Mouse (Mus musculus): ENCODE data around the gene Gpc6.
A peak's percentile ranks its signal among the peaks of the same experiment; 100 is the strongest.

Gene Gpc6

DNA sequence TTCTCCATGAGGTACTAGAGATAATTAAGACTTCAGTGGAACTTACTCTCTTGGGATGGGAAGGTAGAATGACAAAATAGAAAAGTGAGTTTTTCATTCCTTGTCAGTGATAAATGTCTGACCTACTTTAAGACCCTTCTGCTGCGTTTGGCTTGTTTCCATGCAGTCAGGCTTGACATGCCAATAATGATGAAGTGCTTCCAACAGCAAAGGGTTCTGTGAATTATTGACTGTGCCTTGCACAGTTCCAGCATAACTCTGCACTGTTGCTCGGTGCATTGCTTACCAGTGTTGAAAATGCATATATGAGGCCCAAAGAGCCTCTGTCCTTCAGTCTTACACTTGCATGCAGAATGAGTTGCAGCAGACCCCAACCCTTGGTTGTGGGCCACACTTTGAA is 548.3 kb downstream of the Gpc6 start:
- DNase-seq (ENCODE audit: low spot score), result no peak

DNA sequence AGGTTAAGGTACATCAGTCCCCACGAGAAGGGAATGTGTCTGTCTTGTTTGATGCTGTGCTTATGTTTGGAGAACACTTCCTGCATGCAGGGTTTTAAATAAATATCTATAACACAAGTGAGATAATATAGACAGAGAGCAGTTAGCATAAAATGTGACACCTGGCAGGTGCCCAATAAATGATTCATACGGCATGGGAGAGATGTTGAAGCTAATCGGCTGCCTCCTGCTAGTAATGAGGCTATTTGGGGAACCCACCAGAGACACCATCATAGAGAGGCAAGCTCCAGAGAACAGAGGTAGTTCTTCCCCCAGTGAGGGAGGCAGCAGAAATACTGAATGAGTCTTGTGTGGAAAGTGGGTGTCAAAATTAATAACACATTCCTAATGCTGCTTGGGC is 553.8 kb downstream of the Gpc6 start:
- no peak for DNase-seq (ENCODE audit: low spot score)

DNA sequence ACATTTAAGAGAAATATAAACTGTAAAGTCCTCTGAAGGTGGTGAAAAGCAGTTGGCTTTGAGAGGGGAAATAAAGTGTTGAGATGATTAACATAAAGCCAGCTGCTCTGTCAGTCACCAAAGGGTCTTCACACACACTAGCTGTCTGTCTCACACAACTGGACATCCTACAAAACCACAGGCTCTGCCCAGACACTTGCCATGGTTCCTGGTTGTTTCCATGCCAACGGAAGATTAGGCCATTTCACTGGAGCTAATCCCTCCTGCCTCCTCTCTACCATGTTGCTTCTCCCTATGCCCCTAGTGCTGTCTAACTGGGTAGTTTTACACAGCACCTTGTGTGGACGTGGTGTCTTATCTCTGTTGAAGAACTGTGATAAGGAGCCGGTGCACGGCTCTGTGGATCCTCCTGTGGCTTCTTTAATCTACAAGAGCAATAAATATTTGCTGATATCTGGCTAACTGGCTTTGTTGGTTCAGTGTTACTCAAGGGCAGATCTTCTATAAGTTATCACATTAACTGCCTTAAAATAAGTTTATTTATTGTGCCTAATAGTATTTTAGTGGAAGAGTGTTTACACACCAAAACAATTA is 562.1 kb downstream of the Gpc6 start:
- DNase-seq (ENCODE audit: low spot score), result peak; percentile 31

DNA sequence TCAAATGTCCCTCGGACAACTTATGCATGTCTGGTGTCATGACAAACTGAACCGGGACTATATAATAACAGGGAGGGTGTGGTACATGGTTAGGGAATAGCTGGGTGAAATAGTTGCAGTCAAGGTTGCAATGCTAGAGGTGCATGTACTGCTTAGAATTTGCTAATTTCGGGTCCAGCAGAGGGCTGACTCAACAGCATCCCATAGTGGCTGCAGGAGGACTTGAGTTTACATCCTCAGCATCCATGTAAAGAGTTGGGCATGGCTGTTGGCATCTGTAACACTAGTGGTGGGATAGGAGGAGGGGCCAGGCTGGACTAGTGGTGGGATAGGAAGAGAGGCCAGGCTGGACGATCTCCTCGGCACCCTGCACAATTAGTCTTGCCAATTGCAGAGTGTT is 565.4 kb downstream of the Gpc6 start:
- DNase-seq (ENCODE audit: low spot score), result no peak

DNA sequence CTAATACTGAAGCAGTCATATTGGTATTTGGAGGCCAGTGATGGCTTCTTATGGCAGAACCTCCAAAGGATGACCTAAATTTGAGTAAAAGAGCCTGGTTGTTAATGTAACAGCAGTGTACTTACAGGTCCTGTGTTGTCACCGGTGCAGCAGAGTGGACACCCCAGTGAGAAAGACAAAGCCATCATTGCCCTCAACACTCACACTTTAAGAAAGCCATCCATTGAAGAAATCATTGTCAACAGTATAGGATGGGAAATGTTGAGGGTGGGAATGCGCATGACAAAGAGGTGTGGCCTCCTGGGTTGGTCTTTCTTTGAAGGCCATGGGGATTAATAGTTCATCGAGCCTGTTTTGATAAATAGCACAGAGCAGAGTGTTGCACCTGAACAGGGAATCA is 570.0 kb downstream of the Gpc6 start:
- DNase-seq (ENCODE audit: low spot score), result no peak

DNA sequence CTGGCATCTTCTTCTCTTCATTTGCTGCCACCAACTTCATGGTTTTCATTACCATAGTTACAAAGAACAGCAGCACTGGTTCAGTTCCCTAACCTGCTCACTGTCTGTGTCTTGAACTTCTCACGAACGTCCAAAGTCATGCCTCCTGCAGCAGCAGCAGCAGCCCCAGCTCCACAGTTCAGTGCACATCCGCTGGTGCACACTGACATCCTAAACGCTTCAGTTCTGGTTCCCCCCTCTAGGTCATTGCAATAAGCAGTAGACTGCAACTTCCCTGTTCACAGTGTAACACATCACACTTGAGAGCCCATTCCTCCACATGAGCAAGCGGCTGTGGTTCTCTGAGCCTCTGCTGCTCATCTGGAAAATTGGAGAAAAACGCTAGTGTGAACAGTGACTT is 573.7 kb downstream of the Gpc6 start:
- no peak for DNase-seq (ENCODE audit: low spot score)

DNA sequence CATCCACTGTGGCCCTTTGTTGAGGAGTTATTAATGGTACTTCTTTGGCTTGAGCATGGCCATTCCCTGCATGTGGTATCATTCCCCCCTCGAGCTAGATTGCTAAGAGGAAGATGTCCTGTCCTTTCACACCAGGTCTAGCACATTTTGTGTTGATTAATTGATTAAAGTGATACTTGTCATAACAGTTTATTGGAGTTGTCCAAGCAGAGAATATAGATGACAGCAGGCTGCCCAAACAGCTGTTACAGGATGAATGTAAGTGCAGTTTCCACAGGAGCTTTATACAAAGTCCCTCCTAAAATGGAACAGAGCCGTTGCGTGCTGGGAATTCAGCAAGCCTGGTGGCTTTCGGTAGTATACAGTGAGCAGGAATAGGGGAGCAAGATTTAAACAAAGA is 574.2 kb downstream of the Gpc6 start:
- no peak for DNase-seq (ENCODE audit: low spot score)

DNA sequence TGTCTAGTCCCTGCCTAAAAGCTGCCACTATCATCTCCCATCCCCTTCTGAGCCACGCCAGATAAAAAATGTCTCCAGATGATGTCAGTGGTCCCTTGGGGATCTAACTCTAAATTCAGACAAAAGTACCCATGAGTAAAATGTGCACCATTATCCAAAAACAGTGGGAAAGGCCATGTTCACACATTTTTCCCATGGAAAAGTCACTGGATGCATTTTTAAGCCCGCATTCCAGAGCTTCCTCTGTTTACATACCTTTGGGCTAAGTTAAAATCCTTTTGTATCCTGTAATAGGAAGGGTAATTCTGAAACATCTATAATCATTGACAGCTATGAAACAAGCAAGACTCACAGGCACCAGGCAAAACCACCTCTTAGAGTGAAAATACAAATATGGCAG is 589.7 kb downstream of the Gpc6 start:
- DNase-seq (ENCODE audit: low spot score), result no peak

DNA sequence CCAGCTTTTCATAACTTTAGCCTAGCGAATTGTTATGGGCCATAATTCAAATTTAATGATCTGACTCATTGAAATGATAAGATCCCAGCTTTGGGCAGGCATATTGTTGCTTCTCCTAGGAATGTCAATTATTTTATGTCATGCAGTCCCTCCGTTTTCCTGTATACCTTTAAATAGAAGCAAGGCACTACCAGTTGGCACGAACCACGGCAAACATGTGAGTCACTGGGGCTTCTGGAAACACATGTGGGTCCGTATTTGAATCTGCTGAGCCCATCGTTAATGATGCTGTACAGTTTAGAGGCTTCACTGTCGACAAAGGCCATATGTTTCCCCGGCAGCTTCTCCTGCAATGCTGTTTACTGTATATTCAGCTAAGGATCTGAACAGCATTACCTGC is 594.5 kb downstream of the Gpc6 start:
- no peak for DNase-seq (ENCODE audit: low spot score)

DNA sequence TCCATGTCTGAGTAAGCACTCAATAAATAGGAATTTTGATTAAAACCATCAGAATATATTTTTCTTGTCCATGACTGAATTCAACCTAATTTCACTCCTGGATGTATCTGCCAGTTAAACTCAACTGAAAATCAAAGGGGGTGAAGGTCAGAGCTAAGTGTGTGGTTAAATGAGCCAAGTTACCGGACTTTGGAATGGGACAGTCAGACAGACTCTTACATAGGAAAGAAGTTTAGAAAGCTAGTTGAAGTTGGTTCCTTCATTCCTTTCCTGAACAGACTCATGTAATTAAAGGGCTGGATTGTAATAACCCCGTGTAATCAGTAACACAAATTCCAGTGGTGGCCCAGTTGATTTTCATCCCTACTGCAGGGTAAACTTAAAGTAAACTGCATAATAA is 595.6 kb downstream of the Gpc6 start:
- DNase-seq (ENCODE audit: low spot score), result no peak

DNA sequence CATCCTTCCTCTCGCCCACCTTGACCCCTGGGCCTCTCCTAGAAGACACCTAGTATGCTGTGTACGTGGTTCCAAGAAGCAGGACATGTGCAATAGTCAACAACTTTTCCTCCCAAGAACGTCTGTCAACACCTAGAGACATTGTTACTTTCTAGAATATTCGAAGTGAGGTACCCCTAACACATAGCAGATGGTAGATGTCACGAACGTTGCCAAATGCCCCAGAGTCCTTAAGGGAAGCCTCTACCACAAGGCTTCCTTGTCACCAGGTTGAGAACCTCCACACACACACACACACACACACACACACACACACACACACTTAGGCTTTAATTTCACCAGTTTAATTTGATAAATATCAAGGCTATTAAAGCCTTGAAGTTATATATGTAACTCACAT is 600.0 kb downstream of the Gpc6 start:
- DNase-seq (ENCODE audit: low spot score), result no peak

DNA sequence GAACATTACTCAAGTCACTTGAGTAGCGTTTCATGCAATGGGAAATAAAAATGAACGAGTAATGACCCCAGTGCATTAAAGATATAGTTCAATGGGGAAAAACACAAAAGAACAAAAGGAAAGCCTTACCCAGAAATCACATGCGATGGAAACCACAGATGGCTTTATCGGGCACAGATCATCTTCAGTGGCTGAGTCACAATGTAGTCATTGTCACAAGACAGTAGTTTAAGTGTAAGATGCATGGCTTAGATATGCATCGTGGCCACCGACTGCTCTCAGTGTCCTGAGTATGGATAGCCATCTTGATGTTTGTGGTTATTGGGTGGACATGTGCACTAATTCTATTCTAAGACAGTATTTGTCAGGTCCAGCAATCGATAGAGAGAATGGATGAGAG is 601.9 kb downstream of the Gpc6 start:
- no peak for DNase-seq (ENCODE audit: low spot score)

DNA sequence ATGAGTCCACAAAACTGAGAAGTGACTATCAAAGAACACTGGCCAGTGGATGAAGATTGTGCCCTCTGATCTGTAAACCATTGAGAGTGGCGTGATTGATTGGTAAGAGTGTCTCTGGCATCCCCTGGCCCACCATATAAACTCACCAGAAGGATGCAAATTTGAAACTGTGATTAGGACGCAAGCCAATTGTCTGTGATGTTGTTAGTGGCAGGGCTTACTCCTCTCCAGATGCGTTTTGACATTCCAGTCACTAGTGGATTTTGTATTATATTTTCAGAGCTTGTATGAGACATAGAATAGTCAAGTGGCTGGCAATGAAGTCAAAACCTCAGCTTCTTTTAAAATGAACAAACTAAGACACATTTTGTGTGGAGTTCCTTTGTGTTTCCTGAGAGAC is 604.3 kb downstream of the Gpc6 start:
- no peak for DNase-seq (ENCODE audit: low spot score)

DNA sequence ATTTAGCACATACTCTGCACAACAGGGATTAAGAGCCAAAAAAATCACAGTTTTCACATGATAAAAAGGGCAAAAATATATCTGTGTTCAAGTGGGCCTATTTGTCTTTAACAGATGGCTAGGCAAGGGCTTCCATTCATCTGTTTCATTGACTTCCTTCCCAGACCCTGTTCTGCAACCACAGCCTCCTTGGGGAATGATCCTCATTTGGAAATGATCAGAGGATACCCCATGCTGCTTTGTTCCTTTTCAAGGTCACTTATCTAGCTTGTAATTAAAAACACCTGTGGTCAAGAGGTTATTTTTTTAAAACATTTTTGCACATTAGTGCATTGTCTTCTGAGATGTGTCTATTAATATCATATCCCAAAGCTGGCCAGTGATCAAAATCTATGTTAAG is 627.7 kb downstream of the Gpc6 start:
- DNase-seq (ENCODE audit: low spot score), result peak; percentile 52

DNA sequence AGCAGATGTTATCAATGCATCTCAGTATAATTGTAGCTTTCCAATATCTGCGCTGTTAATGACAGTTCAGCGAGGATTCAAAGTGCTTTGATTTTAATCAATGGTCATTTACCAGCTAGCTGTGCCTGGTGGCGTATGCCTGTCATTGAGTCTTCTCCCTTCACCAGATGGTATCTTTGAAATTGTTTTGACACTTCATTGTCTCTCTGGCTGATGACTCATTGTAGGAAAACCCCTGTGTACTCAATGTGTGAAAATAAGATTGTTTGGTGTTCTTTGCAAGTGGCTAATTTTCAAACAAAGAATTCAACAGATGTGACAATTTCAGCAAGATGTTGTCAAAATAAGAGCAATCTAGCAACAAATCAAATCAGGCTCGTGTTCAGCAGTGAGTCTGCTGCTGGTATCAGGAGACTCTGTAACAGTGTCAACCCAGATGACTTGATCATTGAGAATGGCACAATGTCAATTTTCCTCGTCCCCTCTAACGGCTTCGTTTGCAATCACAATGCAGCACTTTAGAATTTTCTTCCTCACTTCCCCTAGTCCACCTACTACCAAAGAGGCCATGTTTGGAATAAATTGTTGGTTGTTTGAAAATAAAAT is 631.7 kb downstream of the Gpc6 start:
- DNase-seq (ENCODE audit: low spot score), result no peak

DNA sequence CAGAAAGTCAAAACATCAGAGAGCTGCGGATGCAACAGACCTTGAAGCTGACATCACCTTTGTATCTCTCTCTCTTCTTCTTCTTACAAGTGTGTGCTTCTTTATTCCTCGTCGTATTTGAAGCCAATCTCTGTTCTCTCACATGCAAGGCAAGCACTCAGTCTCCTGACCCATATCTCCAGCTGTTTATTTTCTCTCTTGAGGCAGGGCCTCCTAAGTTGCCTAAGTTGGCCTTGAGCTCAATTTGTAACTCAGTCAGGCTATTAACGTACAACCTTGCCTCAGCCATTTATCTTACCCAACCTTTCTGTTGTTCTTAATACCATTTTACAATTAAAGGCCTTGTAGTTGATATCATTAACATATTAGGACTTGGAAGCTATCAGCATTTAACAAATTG is 637.0 kb downstream of the Gpc6 start:
- DNase-seq (ENCODE audit: low spot score), result no peak

DNA sequence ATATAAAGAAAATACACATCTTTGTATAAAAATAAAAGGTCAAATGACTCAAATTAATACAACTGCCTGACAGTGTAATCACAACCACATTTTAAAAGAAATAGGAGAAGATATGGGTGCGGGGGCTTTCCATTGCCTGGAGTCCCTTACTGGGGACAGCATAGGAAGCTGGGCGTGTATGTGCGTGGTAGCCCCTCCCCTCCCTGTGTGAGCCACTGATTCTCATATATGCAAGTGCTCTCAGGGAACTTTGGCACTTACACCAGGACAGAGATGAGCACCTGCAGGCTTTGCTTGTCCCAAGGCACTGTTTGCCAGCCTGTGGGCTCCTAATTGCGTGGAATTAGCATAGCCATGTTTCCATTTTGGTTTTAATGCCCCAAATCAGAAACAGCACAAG is 644.2 kb downstream of the Gpc6 start:
- DNase-seq (ENCODE audit: low spot score), result no peak

DNA sequence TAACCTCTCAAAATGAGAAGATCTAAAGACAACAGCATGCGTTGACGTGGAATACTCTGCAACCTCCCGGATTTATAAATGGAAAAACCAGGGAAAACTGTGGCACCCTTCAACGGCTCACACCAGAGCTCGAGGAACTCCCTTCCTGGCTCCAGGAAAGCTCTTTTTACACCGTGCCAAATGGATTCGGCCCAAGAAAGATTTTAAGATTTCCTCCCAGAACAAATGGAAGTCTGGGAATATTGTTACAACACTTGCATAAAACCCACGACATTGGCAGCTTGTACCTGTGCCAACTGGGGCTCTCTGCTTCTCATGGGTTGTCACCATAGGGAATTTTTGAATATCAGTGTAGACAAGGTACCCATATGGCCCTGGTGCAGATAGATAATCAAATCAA is 647.1 kb downstream of the Gpc6 start:
- no peak for DNase-seq (ENCODE audit: low spot score)

DNA sequence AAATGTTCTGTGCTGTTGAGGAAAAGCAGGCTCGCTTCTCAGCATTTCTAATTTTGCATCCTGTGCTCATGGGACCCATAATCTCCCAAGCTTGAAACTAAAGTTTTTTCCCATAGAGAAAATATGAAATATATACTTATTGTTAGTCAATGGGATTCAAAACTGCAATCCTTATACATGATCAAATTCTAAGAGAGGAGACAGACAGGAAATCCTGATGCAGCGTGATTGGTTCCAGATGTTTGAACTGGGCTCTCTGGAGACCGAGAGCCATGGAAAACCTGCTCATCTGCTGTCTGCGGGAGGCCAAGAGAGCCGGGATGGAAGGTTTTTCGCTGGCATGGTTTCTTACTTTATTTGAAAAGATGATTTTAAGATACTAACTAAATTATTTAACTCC is 649.1 kb downstream of the Gpc6 start:
- peak; percentile 56 for DNase-seq (ENCODE audit: low spot score)

DNA sequence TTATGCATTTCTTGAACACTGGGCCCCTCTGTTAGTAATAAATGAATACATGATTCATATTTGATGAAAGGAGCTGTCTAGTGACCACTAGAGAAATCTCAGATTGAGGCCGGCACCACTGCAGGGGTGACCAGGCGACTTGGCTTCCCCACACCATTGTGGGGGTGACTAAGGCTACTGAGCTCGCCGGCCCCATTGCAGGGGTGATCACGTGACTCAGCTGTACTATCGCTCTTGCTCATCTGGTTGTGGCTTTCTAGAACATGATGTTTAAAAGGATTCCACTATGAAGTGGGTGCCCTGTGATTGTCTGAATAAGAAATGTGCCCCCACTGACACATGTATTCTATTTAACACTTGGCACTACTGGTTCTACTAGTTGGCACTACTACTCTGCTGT is 656.6 kb downstream of the Gpc6 start:
- no peak for DNase-seq (ENCODE audit: low spot score)

DNA sequence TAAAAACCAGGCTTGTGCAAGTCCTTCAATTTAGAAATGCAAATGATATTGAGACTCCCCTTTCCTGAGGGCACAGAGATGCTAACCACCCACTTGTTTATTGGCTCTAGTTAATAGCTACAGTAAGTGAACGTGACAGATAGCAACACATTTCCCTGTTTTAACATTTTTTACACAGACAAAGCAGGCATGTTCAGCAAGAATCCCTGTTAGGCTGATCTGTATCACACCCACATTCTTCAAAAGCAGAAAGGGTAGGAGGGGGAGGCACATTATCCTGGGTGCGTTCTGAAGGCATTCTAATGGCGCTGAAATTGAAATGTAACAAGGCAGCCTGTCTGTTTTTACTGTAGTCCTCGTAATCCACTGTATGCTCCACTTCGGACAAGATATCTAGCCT is 674.6 kb downstream of the Gpc6 start:
- DNase-seq (ENCODE audit: low spot score), result no peak

DNA sequence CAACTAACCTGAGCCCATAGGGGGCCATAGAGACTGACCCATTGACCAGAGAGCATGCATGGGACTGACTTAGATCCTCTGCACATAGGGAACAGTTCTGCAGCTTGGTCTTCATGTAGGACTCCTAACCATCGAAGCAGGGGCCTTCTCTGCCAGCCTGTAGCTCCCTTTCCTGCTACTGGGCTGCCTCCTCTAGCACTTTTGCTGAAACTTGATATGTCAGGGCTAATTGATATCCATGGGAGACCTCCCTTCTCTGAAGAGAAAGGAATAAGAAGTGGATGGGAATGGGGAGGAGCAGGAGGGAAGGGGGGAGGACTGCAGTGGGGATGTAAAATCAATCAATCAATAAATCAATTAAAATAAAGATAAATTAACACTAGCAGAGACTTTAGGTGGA is 678.7 kb downstream of the Gpc6 start:
- DNase-seq (ENCODE audit: low spot score), result no peak

DNA sequence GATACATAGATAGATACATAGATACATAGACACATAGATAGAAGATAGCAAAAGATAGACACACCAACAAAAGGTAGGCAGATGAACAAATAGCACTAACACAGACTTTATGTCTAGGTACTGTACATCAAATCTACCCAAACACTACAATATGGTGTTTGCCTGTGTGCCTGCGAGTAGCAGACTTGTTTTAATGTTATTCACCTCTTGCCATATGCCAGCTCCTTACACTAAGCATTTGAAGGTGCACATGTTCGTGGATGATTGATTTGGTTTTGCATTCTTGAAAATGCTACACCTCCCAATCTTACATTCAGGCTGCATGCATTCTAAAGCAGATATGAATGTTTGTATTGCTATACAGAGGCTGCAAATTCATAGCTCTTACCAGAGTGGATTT is 680.6 kb downstream of the Gpc6 start:
- no peak for DNase-seq (ENCODE audit: low spot score)

DNA sequence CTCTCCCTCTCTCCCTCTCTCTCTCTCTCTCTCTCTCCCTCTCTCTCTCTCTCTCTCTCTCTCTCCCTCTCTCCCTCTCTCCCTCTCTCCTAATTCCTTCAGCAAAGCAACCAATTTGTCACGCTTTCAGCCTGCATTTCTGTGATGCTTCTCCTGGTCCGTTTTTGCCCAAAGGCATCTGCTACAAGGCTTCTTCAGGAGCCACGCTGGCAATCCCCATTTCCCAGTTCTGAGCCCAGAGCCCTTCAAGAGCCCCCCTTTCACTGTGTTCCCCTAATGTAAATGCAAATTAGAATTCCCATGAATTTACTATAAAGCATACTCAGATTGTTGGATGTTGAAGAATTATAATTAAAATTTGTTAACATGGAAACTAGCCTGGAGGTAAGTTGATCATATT is 686.0 kb downstream of the Gpc6 start:
- DNase-seq (ENCODE audit: low spot score), result no peak

All from embryo, embryonic 10.5 days (tissue).